Mouse (Mus musculus) liver, embryonic 14.5 days (tissue): Measurements from ENCODE around the gene Olfm2.

Experiments
- CTCF ChIP-seq: IDR thresholded peaks from 2 replicates; pipeline ENCODE4 v1.5.1; 2016; ENCODE audit warnings: antibody characterized with exemption, low read depth, control low read depth
- EP300 ChIP-seq: IDR thresholded peaks from 2 replicates; pipeline ENCODE4 v1.6.1; 2016; ENCODE audit warnings: antibody characterized with exemption, low read depth

DNA sequence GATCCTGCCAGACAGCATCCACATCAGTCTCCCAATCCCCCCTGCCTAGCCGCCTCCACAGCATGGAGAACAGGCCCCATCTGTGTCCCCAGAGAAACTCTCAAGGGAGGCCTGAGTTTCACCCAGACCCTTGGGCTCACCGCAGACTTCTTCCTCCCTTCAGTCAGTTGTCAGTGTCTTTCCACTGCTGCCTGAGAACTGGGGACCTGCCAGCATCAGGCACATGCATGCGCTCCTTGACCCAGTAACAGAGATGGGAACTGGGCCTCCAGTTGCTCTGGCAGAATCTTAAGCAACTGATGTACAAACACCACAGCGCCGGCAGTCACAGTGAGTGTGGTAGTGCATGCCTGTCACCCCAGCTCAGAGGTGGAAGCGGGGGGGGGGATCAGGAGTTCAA is 12.7 kb upstream of the Olfm2 start:
- no peak for TF ChIP-seq CTCF
- no peak for TF ChIP-seq EP300
